Mouse (Mus musculus): Measurements from ENCODE around the gene Arrdc3. TPM values are rescaled to one million over a fixed set of nuclear protein-coding genes. Genes with fewer than 3 reads are reported as not detected.

Gene Arrdc3
- total RNA-seq, 2 experiments from 2014 or later: 115 to 177 TPM

- no peak for ATAC-seq (replicated peaks; ENCODE audit: low FRiP score, poor library complexity, severe bottlenecking)
These were observed 19.6 kb downstream of the Arrdc3 start for GRCm38 (mm10) chr13:80902796-80903195.

- ATAC-seq (replicated peaks; ENCODE audit: low FRiP score, poor library complexity, severe bottlenecking): no peak
These were observed 30.2 kb downstream of the Arrdc3 start for GRCm38 (mm10) chr13:80913361-80913760.

DNA sequence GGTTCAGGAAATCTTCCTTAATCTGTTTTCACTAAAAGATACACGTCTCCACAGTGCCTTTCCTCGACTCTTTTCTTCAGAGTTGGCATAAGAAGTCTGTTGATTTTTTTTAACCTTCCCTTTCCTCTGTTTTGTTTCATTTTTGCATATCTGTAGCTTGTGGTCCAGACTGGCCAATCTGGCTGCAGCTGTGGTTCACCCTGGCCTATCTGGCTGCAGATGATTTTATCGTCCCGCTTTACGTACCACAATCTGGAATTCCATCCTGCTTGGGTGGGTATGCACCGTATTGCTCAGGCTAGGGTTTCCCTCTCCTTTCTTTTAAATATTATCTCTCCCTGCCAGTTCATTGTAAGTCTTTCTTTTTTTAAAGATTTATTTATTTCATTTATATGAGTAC is 37.8 kb downstream of the Arrdc3 start:
- no peak for ATAC-seq (replicated peaks; ENCODE audit: low FRiP score, poor library complexity, severe bottlenecking)

DNA sequence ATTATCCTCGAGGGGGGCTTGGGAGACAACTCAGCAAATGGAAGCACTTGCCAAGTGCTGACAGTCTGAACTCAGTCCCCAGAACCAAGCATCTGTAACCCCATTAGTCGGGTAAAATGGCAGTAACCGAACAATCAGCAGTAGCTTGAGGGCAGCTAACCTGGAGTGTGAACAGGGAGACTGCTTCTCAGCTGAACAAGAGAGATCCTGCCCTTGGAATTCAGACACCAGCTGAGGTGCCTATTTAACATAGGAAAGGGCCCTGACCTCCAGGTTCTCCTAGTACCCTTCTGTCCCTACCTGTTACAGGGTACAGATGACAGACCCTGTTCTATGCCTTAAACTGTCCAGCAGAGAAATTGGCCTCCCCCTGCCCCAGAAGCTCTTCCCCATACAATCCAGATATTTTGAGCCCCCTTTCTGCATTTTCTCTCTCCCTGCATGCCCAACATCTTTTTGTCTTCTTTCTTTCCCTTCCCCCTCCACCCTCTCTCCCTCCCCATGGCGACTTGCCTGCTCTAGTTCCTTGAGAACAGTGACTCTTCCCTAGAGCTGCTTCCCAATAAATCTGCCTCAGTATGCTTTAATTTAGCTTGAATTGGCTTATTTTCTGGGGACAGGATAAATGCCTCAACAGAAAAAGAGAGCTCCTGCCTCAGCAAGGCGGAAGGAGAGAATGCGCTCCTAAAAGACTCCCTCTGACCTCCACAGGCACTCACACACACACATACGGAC is 38.6 kb downstream of the Arrdc3 start:
- ATAC-seq (replicated peaks; ENCODE audit: low FRiP score, poor library complexity, severe bottlenecking): no peak

- no peak for ATAC-seq (replicated peaks; ENCODE audit: low FRiP score, poor library complexity, severe bottlenecking)
These were observed 45.0 kb downstream of the Arrdc3 start for GRCm38 (mm10) chr13:80928187-80928586.

DNA sequence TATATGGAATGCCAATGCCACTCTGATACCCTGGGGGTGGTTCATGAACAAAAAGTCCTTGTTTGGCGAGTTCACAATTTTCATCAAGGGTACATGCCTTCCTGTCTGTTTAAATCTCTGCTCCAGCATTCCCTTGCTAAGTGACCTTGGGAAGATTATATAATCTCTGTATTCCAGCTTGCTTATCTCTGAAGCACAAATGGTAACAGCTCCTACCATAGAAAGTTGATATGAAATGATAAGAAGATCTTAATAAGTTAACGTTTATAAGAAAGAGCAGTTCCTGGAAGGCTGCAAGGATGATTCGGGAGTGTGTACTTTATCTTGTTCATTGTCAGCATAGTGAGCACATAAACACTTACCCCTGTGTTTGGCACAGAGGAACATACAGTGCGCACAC is 46.8 kb downstream of the Arrdc3 start:
- no peak for ATAC-seq (replicated peaks; ENCODE audit: low FRiP score, poor library complexity, severe bottlenecking)

- no peak for ATAC-seq (replicated peaks; ENCODE audit: low FRiP score, poor library complexity, severe bottlenecking)
These were observed 49.7 kb downstream of the Arrdc3 start for GRCm38 (mm10) chr13:80932816-80933402.

- no peak for ATAC-seq (replicated peaks; ENCODE audit: low FRiP score, poor library complexity, severe bottlenecking)
These were observed 53.2 kb downstream of the Arrdc3 start for GRCm38 (mm10) chr13:80936426-80936825.

DNA sequence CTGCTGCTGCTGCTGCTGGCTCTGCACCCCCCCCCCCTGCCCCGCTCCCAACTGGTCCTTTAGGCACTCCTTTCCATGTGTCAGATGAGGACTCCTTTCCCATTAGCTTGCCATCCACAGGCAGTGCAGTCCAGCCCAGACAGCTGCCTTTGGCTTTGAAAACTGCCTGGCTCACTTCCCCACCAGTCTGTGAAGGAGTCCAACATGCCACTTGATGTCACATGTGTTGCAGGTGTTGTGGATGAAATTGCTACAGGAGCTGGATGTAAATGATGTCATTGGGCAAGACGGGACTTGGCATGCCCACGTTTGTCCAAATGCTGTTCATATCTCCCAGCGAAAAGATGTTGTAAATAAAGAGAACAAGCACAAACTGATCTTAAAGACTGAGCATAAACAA is 56.0 kb downstream of the Arrdc3 start:
- no peak for ATAC-seq (replicated peaks; ENCODE audit: low FRiP score, poor library complexity, severe bottlenecking)

- no peak for ATAC-seq (replicated peaks; ENCODE audit: low FRiP score, poor library complexity, severe bottlenecking)
These were observed 56.7 kb downstream of the Arrdc3 start for GRCm38 (mm10) chr13:80939866-80940265.

DNA sequence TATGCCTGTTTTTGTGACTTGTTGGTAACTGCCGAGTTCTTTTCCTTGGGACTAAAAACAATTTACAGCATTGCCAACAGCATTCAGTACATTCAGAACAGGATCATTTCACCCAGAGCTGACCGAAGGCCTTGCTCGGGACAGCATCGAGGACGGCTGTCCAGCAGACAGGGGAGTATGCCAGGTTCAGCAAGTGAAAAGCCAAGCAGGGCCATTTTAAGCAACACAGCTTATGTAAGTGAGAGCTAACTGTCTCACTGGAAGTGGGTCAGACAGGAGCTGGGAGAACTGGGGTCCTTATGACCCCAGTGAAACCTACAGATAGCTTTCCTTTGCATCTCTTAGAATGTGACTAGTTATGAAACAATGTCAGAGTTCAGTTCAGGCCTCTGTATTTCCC is 57.2 kb downstream of the Arrdc3 start:
- no peak for ATAC-seq (replicated peaks; ENCODE audit: low FRiP score, poor library complexity, severe bottlenecking)

DNA sequence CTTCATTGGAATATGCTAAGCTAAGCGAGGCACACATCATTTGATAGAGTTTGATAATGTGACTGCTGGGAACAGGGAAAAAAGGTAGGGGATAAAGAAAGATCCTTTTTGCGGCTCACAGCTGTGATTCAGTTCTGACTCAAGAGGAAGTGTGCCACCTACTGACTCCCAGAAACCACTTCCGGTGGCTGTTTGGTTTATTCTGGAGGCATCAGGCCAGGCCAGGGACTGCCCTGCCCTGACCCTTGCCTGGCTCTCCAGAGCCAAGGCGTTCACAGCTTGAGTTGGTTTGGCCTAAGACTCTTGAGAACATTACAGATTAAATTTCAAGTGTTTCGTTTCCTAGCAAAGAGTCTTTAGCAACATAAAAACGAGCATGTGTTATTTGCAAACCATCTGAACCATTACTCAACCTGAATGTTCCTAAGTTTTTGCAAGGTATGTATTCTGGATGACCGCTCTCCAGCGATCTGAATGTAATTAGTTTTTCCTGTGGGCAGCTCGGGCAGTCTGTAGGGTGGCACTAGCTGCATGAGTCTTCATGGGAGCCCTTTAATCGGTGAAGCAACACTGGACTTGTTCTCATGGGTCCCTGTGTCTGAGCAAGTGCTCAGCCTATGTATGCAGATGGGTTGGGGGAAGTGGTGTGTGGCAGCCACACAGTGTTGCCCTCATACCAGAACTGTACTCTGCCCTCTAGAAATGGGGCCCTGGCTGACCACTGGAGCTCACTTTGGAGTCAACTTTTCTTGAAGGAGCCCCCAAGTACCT is 57.9 kb downstream of the Arrdc3 start:
- ATAC-seq (replicated peaks; ENCODE audit: low FRiP score, poor library complexity, severe bottlenecking): no peak

DNA sequence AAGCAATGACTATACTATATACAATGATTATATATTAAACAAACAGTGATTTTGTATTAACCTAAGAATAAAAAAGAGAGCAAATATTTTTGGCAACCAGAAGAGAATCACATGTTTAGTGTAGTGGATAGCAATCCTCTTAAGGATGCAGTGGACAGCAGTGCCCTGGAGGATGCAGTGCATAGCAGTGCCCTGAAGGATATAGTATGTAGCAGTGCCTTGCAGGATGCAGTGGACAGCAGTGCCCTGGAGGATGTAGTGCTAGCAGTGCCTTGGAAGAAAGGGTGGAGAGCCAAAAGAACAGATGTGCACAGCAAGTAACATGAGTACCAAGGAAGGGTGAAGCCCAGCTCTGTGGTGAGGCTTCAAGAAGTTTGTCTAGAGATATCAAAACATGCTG is 61.3 kb downstream of the Arrdc3 start:
- no peak for ATAC-seq (replicated peaks; ENCODE audit: low FRiP score, poor library complexity, severe bottlenecking)

Measured in erythroblast, adult 5-6 weeks (primary cell).